Mouse (Mus musculus) embryonic facial prominence, embryonic 15.5 days (tissue): Measurements from ENCODE around the gene Robo1. TPM values are rescaled to one million over a fixed set of nuclear protein-coding genes. Genes with fewer than 3 reads are reported as not detected.

ENCODE experiments used
- ATAC-seq: fragments of 200-750 bp; cut with Nextera tagmentation; 2 replicates; pipeline ENCODE4 v1.8.0; 2017; ENCODE audit warnings: low read depth, moderate TSS enrichment; ENCODE audit not compliant: insufficient number of reproducible peaks, low FRiP score, low TSS enrichment
- H3K27ac ChIP-seq: fragments of 300-500 bp; sonication (generic); replicated peaks from 2 replicates; pipeline ENCODE4 v1.5.1; 2015; ENCODE audit warnings: mild to moderate bottlenecking, inconsistent platforms
- H3K27me3 ChIP-seq: fragments of 300-500 bp; sonication (generic); 2 replicates; pipeline ENCODE4 v1.6.1; 2015; ENCODE audit warnings: inconsistent platforms
- H3K36me3 ChIP-seq: fragments of 300-500 bp; sonication (generic); 2 replicates; pipeline ENCODE4 v1.6.1; 2015; ENCODE audit warnings: mild to moderate bottlenecking, inconsistent platforms
- H3K4me1 ChIP-seq: fragments of 300-500 bp; sonication (generic); 2 replicates; pipeline ENCODE4 v1.6.1; 2015; ENCODE audit warnings: inconsistent platforms
- H3K4me2 ChIP-seq: fragments of 300-500 bp; sonication (generic); replicated peaks from 2 replicates; pipeline ENCODE4 v1.6.1; 2015; ENCODE audit warnings: mild to moderate bottlenecking, inconsistent platforms
- H3K4me3 ChIP-seq: fragments of 300-500 bp; sonication (generic); replicated peaks from 2 replicates; pipeline ENCODE4 v1.5.1; 2015; ENCODE audit warnings: mild to moderate bottlenecking, inconsistent platforms
- H3K9ac ChIP-seq: fragments of 300-500 bp; sonication (generic); 2 replicates; pipeline ENCODE4 v1.6.1; 2015; ENCODE audit warnings: inconsistent platforms
- H3K9me3 ChIP-seq: fragments of 300-500 bp; sonication (generic); replicated peaks from 2 replicates; pipeline ENCODE4 v1.6.1; 2016; ENCODE audit warnings: inconsistent platforms
- WGBS: fragments of 180-500 bp; shearing (Covaris S2); methylation state at CpG from one replicate; pipeline ENCODE4 v1.1.7; 2015; 5-methylcytosine and 5-hydroxymethylcytosine counted together
- polyA plus RNA-seq: library from polyadenylated mRNA; unstranded; fragments of >200 nt; fragmentation: Nextera tagmentation; extraction: Ambion mirVana; gene quantifications from 2 replicates; pipeline ENCODE4 v1.2.1, GENCODE M21; 2015

The Robo1 gene
- polyA plus RNA-seq, 1 experiment from 2014 or later: 36.9 TPM

GRCm38 (mm10) chr16:72951969-72952368, 643.9 kb downstream of the Robo1 start:
- Histone ChIP-seq H3K9me3 (no peaks in the 10 kb centered on the region), H3K36me3 (no peaks in the 10 kb centered on the region), H3K27ac (no peak overlapping the region), H3K27me3 (no peaks in the 10 kb centered on the region), H3K4me3 (no peak overlapping the region), H3K4me1 (no peaks in the 10 kb centered on the region), H3K9ac (no peak overlapping the region), H3K4me2 (no peak overlapping the region)
- WGBS: 69% methylated on average over 6 of the region's 6 CpGs
- no peak for ATAC-seq

GRCm38 (mm10) chr16:72959018-72959702, 651.1 kb downstream of the Robo1 start:
- ATAC-seq: no peak
- Histone ChIP-seq H3K9me3 (no peaks in the 10 kb centered on the region), H3K4me2 (no peak overlapping the region), H3K4me1 (no peaks in the 10 kb centered on the region), H3K36me3 (peaks cover 7% of the 10 kb centered on the region; the same call in 1 of the 2 replicates), H3K4me3 (no peak overlapping the region), H3K27me3 (no peaks in the 10 kb centered on the region), H3K9ac (no peak overlapping the region), H3K27ac (no peak overlapping the region)
- WGBS: 78% methylated on average over 11 of the region's 11 CpGs

- no peaks in the 10 kb centered on the region for H3K9me3 ChIP-seq
- H3K27ac ChIP-seq: no peak overlapping the region
- no peak overlapping the region for H3K4me3 ChIP-seq
- ATAC-seq: no peak
- H3K36me3 ChIP-seq: peaks cover 7% of the 10 kb centered on the region; the same call in 1 of the 2 replicates
- H3K27me3 ChIP-seq: no peaks in the 10 kb centered on the region
- H3K4me1 ChIP-seq: no peaks in the 10 kb centered on the region
- no peak overlapping the region for H3K9ac ChIP-seq
- no peak overlapping the region for H3K4me2 ChIP-seq
- WGBS: 91% methylated on average over 6 of the region's 6 CpGs
These were observed 651.7 kb downstream of the Robo1 start for GRCm38 (mm10) chr16:72959823-72960222.

- ATAC-seq: no peak
- Histone ChIP-seq H3K4me3 (no peak overlapping the region), H3K9ac (no peak overlapping the region), H3K27ac (no peak overlapping the region), H3K9me3 (no peaks in the 10 kb centered on the region), H3K4me2 (no peak overlapping the region), H3K27me3 (no peaks in the 10 kb centered on the region), H3K4me1 (peaks cover 4% of the 10 kb centered on the region; the same call in 1 of the 2 replicates), H3K36me3 (peaks cover 7% of the 10 kb centered on the region; the same call in 1 of the 2 replicates)
- 95% methylated on average over 3 of the region's 3 CpGs for WGBS
These were observed 655.7 kb downstream of the Robo1 start for GRCm38 (mm10) chr16:72963782-72964181.

GRCm38 (mm10) chr16:72967509-72967908, 659.4 kb downstream of the Robo1 start:
- WGBS: 66% methylated on average over 7 of the region's 7 CpGs
- no peak for ATAC-seq
- no peak overlapping the region for H3K4me2 ChIP-seq
- H3K27ac ChIP-seq: no peak overlapping the region
- H3K9ac ChIP-seq: no peak overlapping the region
- H3K36me3 ChIP-seq: peaks cover 10% of the 10 kb centered on the region
- no peaks in the 10 kb centered on the region for H3K27me3 ChIP-seq
- H3K4me1 ChIP-seq: peaks cover 8% of the 10 kb centered on the region
- no peaks in the 10 kb centered on the region for H3K9me3 ChIP-seq
- no peak overlapping the region for H3K4me3 ChIP-seq

GRCm38 (mm10) chr16:72969990-72970389, 661.9 kb downstream of the Robo1 start:
- Histone ChIP-seq H3K36me3 (peaks cover 3% of the 10 kb centered on the region), H3K4me1 (peaks cover 8% of the 10 kb centered on the region), H3K9ac (no peak overlapping the region), H3K27me3 (no peaks in the 10 kb centered on the region), H3K9me3 (no peaks in the 10 kb centered on the region), H3K4me2 (no peak overlapping the region), H3K27ac (no peak overlapping the region), H3K4me3 (no peak overlapping the region)
- WGBS: 55% methylated on average over 7 of the region's 7 CpGs
- no peak for ATAC-seq

- no peak for ATAC-seq
- WGBS: 71% methylated on average over 6 of the region's 6 CpGs
- no peaks in the 10 kb centered on the region for H3K27me3 ChIP-seq
- H3K4me1 ChIP-seq: peaks cover 4% of the 10 kb centered on the region; the same call in 1 of the 2 replicates
- H3K9me3 ChIP-seq: no peaks in the 10 kb centered on the region
- H3K4me2 ChIP-seq: no peak overlapping the region
- H3K4me3 ChIP-seq: no peak overlapping the region
- no peak overlapping the region for H3K9ac ChIP-seq
- no peak overlapping the region for H3K27ac ChIP-seq
- H3K36me3 ChIP-seq: peaks cover 3% of the 10 kb centered on the region
These were observed 665.6 kb downstream of the Robo1 start for GRCm38 (mm10) chr16:72973685-72974084.

GRCm38 (mm10) chr16:72974681-72975080, 666.6 kb downstream of the Robo1 start:
- H3K4me3 ChIP-seq: no peak overlapping the region

GRCm38 (mm10) chr16:72976849-72977576, 668.9 kb downstream of the Robo1 start:
- Histone ChIP-seq H3K27ac (no peak overlapping the region), H3K27me3 (no peaks in the 10 kb centered on the region), H3K4me2 (no peak overlapping the region), H3K9me3 (no peaks in the 10 kb centered on the region), H3K4me1 (no peaks in the 10 kb centered on the region), H3K36me3 (no peaks in the 10 kb centered on the region; the same call in 1 of the 2 replicates), H3K9ac (no peak overlapping the region), H3K4me3 (no peak overlapping the region)
- ATAC-seq: peak; percentile 39; the same call in 1 of the 2 replicates
- whole genome bisulfite sequencing: 55% methylated on average over 19 of the region's 19 CpGs

More at GRCm38 (mm10) chr16:72974681-72975080, 666.6 kb downstream of the Robo1 start:
- no peak overlapping the region for H3K27ac ChIP-seq
- 92% methylated on average over 4 of the region's 4 CpGs for WGBS
- H3K4me2 ChIP-seq: no peak overlapping the region
- peaks cover 3% of the 10 kb centered on the region for H3K36me3 ChIP-seq
- no peaks in the 10 kb centered on the region for H3K27me3 ChIP-seq
- H3K4me1 ChIP-seq: peaks cover 4% of the 10 kb centered on the region; the same call in 1 of the 2 replicates
- H3K9me3 ChIP-seq: no peaks in the 10 kb centered on the region
- ATAC-seq: no peak
- H3K9ac ChIP-seq: no peak overlapping the region

GRCm38 (mm10) chr16:72979407-72980219, 671.5 kb downstream of the Robo1 start:
- Histone ChIP-seq H3K36me3 (no peaks in the 10 kb centered on the region), H3K27me3 (no peaks in the 10 kb centered on the region), H3K4me3 (no peak overlapping the region), H3K4me2 (no peak overlapping the region), H3K9ac (no peak overlapping the region), H3K9me3 (no peaks in the 10 kb centered on the region), H3K4me1 (no peaks in the 10 kb centered on the region), H3K27ac (no peak overlapping the region)
- WGBS: 24% methylated on average over 8 of the region's 8 CpGs
- ATAC-seq: no peak
